Mouse (Mus musculus) heart, postnatal 0 days (tissue): ENCODE results near the gene Atxn3.

Experiments used
- CTCF ChIP-seq: IDR thresholded peaks from 2 replicates; pipeline ENCODE4 v1.5.1; 2016; ENCODE audit warnings: antibody characterized with exemption, control low read depth, low read depth
- EP300 ChIP-seq: IDR thresholded peaks from 2 replicates; pipeline ENCODE4 v1.6.1; 2016; ENCODE audit warnings: antibody characterized with exemption, low read depth

DNA sequence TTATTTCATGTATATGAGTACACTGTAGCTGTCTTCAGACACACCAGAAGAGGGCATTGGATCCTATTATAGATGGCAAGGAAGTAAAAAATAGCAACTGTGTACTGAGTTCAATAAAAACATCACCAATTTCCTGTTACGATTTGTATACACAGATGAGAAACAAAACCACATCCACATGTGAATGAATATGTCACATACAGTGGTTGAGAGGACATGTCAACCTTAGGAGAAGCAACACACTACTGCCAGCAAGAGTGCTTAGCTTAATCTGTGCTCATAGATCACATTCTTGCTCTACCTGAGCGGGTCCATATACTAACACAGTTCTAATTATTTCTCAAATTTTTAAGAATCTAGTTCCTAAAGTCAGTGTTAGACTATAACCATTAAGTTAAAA lies 13.3 kb upstream of the Atxn3 start:
- TF ChIP-seq CTCF = no peak
- TF ChIP-seq EP300 = no peak
